Mouse (Mus musculus) mouse trophoblast stem cell (cell line): ENCODE measurements at regions not wholly inside any gene's neighbourhood (a gene's known extent, or its start where the extent isn't known, plus 50 kb on each side); places are given as distances from the start of the nearest gene placed in this dataset.

Experiments used
- in situ Hi-C, 2 experiments: fragments of 300-500 bp; cut with MseI, MboI; formaldehyde crosslinking; loops; 2 replicates in 1 of 2; 3 replicates in 1 of 2; pipeline ENCODE4 v1.15.1; 2025

DNA sequence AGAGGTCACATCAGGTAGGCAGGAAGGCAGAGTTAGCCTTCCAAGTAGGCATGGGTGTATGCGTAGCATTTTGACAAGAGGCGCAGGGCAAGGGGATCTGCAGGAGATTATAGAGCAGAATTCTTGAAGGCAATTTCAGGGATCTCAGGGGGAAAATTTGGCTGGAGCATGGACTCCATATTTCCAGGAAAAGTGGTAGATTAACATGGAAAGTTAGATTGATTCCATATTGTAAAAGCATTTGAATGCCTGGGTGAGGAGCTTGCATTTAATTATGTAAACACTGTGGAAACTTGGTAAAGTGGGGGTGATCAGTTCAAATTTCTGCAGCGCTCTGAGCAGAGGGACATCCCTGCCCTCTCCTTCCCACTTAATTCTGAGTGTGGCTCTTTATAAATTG lies 146.7 kb downstream of the Pax3 start:
- in situ Hi-C loops: no loop called here

DNA sequence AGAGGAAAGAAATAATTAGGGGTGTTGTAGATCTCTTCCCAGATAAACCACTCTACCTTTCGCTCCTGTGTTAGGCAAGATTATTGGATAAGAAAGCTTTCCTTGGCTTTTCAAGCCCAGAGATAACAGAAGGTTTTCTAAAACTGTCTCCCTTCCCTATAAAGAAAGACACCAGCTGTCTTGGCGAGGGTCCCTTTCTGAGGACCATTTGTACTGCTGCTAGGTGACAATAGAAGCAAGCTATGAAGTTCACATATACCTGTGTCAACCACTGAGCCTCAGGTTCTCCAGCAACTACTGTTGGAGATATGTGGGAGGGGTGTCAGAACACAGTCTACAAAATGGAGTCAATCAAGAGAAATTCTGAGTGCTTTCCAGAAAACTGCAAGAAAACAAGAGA lies 164.6 kb downstream of the Pax3 start:
- in situ Hi-C loops: no loop called here

DNA sequence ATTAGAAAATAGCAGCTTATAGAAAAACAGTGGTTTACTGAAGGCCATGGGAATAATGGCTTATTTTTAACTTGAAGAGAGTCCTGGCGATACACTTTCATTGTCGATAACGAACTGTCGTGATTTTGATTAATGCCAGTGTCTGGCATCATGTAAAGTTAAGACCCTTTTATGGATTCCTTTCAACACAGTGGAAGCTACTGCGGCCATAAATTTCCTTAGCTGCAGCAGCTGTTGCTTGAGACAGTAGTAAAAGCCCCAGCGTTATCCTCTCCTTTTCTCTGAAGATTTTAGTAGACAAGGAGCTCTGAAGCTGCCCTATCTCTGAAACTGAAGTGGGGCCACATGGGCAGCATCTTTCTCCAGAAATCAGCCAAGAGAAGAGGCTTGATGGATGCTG lies 175.2 kb downstream of the Pax3 start:
- in situ Hi-C loops: no loop called here

DNA sequence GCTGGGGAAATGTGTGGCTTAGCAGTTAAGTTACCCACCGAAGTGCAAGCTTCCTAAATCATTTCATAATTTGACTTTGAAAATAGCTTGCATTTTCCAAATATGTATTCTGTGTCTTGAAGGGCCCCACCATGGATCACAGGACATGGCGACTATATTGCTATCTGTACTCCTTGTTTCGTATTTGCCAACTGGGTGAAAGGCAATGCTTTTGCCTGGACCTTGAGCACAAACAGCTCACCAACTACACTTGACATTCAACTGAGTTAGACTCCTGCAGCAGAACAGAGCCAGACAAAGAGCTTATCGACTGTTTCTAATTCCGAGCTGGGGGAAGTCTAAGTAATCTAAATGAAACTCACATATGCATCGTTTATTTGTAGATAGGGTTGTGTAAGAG lies 175.9 kb downstream of the Pax3 start:
- in situ Hi-C loops: no loop called here

DNA sequence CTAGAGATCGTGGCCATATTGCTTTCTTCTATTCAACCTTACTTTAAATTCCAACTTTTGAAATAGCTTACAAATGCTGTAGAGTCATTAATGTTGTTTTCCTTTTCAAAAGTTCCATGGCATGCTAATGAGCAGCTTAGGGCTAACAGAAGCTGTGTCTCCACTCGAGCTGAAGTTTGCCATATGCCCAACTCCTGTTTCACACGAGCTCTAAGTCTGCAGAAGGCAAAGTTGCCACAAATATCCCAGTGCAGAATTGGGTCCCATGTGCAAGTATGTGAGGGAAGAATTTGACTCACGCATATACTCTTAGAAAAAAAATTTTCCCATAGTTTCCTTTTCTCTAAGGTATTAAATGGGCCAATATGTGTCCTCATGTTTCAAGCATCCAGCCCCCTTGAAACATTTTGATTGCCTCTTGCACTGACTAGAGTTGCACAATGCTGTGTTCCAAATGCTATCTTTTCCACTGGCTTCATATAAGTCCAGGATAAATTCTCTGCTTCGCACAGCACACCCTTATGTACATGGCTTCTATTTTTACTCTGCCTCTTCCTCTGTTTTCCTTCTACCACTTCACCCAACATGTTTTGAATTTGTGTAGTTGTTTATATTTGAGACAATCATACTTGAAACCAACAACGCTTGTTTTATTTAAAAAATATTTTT lies 178.9 kb downstream of the Pax3 start:
- in situ Hi-C loops: no loop called here

DNA sequence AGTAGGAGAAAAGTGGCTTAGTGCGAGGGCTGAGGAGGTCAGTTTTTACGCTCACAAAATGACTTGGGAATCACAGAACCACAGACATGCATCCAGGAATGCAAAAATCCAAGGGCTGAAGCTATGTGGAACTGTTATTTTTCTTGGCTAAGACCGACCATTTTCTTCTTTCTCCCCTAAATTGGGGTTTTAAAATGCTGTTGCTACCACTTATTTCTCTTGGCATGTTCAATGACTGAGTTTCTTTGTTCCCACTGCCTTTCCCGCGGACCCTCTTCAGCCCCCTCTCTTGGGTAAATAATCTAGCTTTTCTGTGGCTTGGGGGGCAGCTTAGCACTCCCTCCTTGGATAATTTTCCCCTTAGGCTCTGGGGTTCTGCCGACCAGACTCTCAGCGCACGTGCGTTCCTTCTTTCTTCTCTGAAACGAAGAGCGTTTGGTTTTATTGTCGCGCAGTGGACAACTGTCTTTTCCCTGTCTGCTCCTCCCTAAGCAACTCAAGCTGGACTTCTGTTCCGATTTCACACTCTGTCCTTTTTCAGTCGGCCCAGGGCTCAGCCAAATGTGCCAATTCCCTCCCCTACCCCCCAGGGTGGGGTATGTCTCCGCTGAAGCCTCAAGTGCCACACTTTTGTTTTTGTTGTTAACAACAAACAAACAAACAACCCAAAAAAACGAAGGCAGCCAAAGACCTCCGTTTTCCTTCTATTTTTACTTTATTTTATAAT lies 180.2 kb downstream of the Pax3 start:
- in situ Hi-C loops: no loop called here

DNA sequence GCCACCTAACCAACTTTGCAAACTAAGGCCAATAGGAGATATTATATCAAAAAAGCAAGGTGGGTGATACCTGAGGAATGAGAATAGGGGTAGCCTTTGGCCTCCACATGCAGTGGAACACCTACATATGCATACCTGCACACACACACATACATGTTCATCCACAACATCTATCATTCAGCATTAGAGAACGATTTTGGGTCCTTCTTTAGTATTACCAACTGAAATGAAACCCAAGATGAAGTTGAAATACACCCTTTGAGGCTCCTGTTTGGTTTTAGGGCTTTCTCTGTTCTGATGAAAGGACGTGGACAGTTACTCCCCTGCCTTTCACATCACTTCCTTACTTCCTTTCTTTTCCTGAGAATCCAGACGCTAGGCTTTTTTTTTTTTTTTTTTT lies 180.9 kb downstream of the Pax3 start:
- in situ Hi-C loops: no loop called here

DNA sequence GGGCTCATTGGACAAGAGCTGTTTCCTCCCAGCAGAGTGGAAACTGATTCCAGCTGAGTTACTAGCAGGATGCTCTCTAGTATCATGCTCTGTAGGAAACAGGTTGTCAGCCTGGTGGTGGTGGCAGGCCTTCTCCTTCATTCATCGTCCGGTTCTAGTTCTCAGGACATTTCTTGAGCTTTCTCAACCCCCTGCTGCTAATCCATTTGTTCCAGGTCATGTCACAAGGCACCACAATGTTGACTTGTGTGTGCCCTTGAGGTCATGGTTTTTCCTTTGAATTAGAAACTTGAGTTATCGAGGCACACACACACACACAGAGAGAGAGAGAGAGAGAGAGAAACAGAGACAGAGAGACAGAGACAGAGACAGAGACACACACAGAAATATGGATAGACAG lies 183.5 kb downstream of the Pax3 start:
- in situ Hi-C loops: no loop called here

DNA sequence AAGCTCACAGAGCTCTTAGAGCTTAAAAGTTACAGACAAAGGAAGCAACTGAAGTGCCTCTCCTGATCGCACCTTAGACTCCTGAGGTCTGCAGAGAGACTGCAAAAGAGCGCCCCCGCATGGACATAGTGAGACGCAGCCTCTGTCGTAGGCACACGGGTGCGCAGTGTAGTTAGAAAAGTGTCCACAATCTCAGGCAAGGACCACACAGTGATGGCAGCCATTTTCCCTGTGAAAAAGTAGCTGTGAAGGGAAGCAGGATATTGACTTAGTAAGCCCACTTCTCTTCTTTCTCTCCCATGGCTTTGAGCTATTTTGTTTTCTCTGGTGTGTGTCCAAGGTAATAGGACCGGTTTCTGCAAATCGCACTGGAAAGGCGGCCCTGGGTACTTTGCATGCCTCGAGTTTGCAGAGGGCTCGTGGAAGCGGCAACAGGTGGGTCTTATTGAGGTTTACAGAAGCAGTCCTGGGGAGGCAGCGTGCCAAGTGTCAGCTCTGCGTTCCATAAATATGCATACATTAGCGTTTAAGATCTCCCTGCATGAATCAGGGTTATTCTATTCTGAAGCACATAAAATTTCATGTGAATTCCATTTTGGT lies 188.0 kb downstream of the Pax3 start:
- in situ Hi-C loops: no loop called here

DNA sequence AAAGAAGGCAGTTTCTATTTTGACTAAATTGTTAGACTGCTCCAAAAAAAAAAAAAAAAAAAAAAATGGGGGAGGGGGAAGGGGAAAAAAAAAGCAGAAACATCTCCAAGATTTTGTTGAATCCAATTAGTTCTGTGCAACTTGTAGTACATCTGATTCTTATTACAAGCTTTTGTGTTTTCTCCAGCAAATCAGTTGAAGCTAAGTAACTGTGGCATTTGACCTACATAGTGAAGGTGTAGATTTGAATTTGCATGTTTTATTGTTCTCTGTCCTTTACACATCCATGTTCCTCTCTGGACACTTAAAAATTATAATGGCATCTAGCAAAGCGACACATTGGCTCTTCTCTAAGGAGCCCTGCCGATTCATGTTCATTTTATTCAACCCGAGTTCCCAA lies 192.6 kb downstream of the Pax3 start:
- in situ Hi-C loops: no loop called here

DNA sequence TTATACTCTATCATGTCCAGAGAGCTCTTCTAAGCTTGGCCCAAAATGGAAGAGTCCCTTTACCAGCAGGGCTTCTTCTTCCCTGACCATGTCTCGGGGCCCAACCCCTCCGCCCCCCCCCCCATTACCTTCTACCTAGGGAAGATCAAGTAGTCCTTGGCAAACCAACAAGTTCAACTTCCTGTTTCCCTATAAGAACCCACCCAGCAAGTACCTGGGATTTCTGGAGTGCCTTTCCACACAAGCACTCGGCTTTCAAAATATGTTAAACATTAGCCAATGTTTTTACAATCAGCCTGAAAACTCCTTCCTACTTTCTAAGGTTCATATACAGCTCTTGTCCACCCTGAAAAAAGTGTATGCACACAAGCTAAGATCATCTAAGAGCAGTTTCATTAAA lies 198.2 kb downstream of the Pax3 start:
- in situ Hi-C loops: loop anchor here in 1 of 2 experiments (25.0 kb wide), 1 partner anchor 414 kb away; no protein-coding TSS in a partner anchor

DNA sequence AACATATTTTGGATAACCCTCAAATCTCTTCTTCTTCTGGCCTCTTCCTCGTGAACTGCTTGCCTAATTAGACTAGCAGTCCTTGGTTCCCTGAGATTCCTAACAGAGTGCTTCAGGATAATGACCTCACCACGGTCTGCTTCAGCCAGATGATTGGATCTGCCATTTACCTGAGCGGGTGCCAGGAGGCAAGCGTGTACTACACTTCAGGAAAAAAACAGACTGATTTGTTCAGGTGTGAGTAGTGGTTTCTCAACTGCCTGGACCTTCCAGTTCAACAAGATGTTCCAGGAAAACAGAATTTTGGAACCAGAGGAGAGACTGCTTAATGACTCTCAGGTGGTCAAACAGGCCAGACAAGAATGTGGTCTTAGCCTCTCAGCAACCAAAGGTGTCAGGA lies 215.4 kb downstream of the Pax3 start:
- in situ Hi-C loops: loop anchor here in 1 of 2 experiments (25.0 kb wide), 1 partner anchor 431 kb away; no protein-coding TSS in a partner anchor

DNA sequence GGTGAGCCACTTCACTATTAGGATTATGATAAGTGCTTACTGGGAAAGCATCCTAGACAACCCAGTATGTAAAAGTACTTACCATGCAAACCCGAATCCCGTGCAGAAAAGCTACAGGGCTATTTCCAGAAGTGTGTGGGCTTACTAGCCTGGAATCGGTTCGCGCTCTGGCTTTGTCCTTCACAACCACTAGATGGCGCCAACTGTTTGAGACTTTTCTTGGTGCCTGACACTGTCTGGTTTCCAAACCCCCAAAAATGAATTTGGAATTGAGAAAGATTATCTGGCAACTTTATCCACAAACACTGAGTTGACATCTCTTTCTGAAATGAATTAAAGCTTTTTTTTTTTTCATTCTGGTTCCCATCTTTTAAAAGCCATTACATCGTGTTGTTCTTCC lies 218.2 kb downstream of the Pax3 start:
- in situ Hi-C loops: loop anchor here in 1 of 2 experiments (25.0 kb wide), 1 partner anchor 434 kb away; no protein-coding TSS in a partner anchor

DNA sequence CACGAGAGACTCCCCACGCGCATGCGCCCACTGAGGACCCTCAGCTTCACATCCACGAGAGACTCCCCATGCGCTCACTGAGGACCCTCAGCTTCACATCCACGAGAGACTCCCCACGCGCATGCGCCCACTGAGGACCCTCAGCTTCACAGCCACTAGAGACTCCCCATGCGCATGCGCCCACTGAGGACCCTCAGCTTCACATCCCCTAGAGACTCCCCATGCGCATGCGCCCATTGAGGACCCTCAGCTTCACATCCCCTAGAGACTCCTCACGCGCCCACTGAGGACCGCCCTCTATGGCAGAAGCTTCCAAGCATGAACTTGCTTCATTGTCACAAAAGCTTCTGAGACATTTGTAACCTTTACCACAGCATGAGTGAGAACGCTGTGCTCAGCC lies 221.0 kb downstream of the Pax3 start:
- in situ Hi-C loops: loop anchor here in 1 of 2 experiments (25.0 kb wide), 1 partner anchor 436 kb away; no protein-coding TSS in a partner anchor

DNA sequence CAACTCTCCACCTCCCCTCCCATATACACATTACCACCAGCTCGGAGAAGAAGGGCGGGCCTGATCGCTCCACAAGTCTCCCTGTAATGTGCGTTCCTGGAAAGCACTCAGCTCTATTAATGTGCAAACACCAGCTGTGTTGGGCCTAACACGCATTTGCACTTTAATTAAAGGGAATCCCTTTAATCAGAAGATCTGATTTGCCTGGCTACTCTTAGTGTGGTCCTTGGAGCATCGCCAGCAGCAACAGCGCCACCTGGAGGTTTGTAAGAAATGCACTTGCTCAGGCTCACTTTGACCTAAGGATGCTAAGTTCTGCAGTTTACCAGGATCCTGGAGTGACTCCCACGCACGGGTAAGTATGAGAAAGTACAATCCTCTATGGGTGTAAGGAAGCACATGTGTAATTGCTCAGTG lies 224.6 kb downstream of the Pax3 start:
- in situ Hi-C loops: no loop called here

DNA sequence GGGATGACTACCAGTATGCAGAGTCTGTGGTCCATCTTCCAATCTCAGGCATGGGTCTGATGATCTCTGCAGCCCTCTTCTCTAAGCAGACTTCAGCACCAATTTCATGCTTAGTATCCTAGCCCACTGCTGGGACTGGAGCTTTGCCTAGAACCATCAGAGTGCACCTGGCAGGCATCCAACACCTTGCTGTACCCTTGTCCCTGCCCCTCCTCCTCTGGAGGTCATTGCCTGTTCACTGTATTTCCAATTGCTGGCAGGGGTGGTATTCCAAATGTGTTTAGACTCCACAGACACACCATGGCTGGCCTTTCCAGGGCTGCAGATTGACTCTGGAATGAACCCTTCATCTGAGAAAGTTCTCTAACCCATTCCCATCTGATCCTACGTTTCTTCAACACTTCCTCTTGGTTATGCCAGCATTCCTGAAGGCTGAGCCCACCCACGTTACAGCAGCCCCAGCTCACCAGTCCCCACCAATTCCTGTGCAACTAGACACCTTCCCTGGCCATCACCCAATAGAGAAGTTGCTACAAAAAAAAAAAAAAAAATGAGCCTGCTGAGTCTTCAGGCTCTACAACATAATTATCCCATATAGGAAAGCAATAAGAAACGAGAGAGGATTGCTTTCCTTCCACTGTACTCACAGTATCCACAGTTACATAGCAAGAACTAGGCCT lies 232.1 kb downstream of the Pax3 start:
- in situ Hi-C loops: no loop called here

DNA sequence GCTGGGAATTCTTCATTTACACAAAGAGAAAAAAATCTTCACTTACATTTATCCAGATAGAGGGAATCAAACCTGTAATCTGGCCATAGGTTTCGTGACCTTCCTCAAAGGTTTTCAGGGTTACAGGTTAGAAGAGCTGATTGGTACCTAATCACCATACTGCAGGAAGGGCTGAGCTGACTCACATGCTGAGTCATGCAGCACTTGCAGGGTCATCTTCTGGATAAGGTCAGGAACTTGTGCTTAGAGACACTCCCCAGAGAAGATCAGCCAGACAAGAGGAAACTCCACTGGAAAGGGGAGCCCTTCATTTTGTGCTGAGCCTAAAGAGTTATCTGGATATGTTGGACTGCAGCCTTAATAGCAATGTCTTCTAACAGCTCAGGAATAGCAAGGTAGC lies 237.6 kb downstream of the Pax3 start:
- in situ Hi-C loops: no loop called here

DNA sequence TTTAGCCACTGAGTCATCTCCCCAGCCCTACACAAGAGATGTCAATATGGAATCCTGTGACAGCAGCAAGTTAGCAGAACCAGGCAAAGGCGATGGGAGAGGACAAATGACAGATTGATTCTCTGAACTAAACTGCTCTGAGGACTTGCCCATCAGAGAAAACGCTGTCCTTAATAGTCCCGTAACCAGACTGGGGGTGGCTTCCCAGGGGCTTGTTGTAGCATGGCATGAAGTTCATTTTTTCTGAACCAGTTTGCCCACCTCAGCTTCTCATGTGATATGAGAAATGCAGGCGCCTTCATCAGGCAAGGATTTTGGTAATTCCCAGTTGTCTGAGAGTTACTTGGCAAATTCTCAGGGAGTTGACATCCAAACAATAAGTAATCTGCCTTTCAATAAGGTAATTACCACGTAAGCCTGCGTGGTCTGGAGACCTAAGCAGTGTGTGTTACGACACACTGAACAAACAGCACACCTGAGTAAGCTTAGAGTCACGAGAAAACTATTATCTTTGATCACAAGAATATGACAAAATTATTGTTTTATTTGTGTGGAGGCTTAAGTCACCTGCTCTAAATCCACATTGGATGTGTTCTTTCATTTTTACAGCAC lies 239.7 kb downstream of the Pax3 start:
- in situ Hi-C loops: no loop called here

DNA sequence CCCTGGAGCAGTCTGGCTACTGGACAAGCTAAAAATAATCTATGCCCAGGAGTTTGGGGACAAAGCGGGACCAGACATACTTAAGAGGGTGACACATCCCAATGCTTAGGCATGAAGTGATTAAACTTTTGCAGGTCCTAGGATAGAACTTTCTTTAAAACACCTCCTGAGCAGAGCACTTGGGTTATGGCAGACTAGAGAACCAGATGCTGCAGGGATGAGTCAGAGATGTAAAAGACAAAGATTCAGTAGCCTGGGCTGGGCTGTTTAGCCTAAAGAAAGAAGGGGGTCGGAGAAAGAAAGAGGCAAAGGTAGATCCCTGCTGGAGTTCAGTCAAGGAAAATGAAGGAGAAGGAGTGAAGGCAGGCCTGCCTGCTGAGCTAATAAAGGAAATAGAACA lies 249.0 kb downstream of the Pax3 start:
- in situ Hi-C loops: no loop called here

DNA sequence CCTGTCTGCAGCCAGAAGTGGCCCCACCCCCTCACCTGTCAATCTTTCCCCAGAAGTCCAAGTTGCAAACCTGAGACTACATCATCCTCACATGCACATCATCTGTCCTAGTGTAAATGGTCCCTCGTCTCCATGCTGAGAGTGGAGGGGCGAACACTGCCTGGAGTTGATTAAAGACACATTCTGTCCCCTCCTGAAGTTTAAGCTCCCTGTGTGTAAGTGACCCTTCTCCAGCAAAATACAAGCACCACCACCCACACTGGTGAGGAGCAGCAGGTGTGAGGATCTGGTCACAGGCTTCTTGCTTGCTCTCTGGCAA lies 252.6 kb downstream of the Pax3 start:
- in situ Hi-C loops: no loop called here

DNA sequence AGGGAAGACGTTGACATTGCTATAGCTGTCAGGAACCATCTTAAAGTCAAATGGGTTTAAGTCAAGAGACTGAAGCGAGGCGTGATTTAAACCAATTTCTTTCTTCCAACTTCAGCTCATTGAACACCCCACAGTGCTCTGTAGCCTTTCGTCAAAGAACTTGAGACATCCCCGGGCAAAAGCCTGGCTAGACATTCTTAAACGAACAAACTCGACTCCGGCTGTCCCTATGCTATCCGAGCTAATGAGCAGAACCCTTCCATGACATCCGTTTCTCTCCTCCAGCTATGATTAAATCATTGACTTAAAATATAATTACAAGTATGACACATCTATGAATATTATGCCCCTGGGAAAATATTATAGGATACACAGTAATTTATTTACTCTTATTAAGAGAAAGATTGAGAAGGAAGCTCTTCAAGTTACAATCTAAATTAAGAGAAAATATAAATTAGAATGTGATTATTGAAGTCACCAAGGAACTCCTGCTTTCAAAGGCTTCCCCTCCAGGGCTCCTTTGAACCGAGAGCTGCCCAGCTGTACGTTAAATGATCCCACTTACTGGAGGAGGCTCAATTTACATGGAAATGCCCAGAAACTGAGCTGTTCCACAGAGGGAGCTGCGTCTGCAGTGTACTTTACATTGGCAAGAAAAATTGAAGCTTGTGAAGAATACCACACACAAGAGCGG lies 253.2 kb downstream of the Pax3 start:
- in situ Hi-C loops: no loop called here
